Mouse (Mus musculus) central nervous system, embryonic 18 days (tissue): Measurements from ENCODE around the gene Qrfp. TPM values are rescaled to one million over a fixed set of nuclear protein-coding genes. Genes with fewer than 3 reads are reported as not detected.

Experiments used
- polyA plus RNA-seq: library from polyadenylated mRNA; depleted of rRNA; stranded (reverse); fragments of >200 nt; gene quantifications from 2 replicates; pipeline ENCODE4 v1.2.3, GENCODE M21; 2012; rRNA removed

Gene Qrfp
- 0.04 and 0.05 TPM in 2 replicates for polyA plus RNA-seq

GRCm38 (mm10) chr2:31810444-31810843 lies at the start of gene Qrfp:
Gene Qrfp (minus strand): TSS chr2:31810580.

DNA sequence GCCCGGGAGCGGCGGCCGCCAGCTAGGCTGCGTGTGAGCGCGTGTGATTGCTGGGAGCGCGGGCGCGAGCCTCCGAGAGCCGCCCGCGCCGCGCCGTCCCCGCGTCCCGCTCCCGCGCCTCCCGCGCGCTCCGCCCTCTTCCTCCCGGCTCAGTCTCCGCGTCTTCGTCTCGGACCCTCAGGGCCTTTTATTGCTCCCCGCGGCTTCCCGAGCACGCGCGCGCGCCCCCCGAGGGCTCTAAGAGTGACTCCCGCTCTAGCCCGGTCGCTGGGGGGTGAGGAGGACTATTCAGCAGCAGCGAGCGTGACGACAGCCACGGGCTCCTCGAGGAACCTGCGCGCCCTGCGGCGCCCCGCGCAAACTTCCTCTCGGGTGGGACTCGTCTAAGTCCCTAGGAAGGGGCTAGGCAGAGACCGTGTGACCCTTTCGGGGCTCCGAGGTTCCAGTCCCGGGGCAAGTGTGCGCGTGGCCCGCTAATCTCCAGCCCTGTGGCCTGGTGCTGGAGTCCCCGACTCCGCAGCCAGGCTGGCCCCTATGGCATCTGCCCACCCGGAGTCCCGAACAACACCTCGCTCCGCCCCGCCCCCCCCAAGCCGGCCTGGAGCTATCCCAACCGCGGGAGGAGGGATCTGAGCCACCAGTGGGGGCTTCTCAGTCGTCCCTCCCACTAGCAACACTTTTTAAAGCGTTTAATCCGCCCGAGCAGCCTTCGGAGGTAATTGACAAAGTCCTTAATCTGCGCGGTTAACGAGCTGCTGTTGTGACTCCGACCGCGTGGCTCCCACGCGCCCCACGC lies 35.7 kb upstream of the Qrfp start, which contains the start of gene Fibcd1:
Fibcd1 (minus strand) TSS at position 110 of the 796 bp plus-strand sequence.

Other genes starting within 250 kb of the Qrfp start
- 39.0 and 40.5 TPM in 2 replicates for gene Fubp3, start 237.9 kb downstream of the Qrfp start, polyA plus RNA-seq
- gene Prdm12, start 170.5 kb downstream of the Qrfp start, polyA plus RNA-seq, result 1.6 and 3.2 TPM in 2 replicates
- gene Exosc2, start 139.9 kb downstream of the Qrfp start, polyA plus RNA-seq, result 35.9 and 37.6 TPM in 2 replicates
- gene Abl1, start 122.2 kb downstream of the Qrfp start, polyA plus RNA-seq, result 34.4 and 36.3 TPM in 2 replicates
- gene Fibcd1, start 35.4 kb upstream of the Qrfp start, polyA plus RNA-seq, result 7.2 and 8.1 TPM in 2 replicates
- gene Lamc3, start 76.7 kb upstream of the Qrfp start, polyA plus RNA-seq, result 3.6 and 4.1 TPM in 2 replicates
- gene Aif1l, start 139.6 kb upstream of the Qrfp start, polyA plus RNA-seq, result 18.1 and 20.1 TPM in 2 replicates
- gene Nup214, start 163.9 kb upstream of the Qrfp start, polyA plus RNA-seq, result 26.8 and 27.9 TPM in 2 replicates